Mouse (Mus musculus) limb, embryonic 15.5 days (tissue): ENCODE measurements around the gene Arl1. TPM values are rescaled to one million over a fixed set of nuclear protein-coding genes. Genes with fewer than 3 reads are reported as not detected.

ENCODE experiments used
- ATAC-seq: fragments of 200-750 bp; cut with Nextera tagmentation; 2 replicates; pipeline ENCODE4 v1.8.0; 2017; ENCODE audit warnings: low read depth, moderate TSS enrichment; ENCODE audit not compliant: insufficient number of reproducible peaks, low FRiP score, low TSS enrichment
- H3K27ac ChIP-seq: fragments of 300-500 bp; sonication (generic); 2 replicates; pipeline ENCODE4 v1.5.1; 2015; ENCODE audit warnings: moderate library complexity, mild to moderate bottlenecking, inconsistent platforms
- H3K27me3 ChIP-seq: fragments of 300-500 bp; sonication (generic); 2 replicates; pipeline ENCODE4 v1.6.1; 2015; ENCODE audit warnings: inconsistent platforms
- H3K36me3 ChIP-seq: fragments of 300-500 bp; sonication (generic); 2 replicates; pipeline ENCODE4 v1.6.1; 2015; ENCODE audit warnings: inconsistent platforms
- H3K4me1 ChIP-seq: fragments of 300-500 bp; sonication (generic); 2 replicates; pipeline ENCODE4 v1.6.1; 2015; ENCODE audit warnings: inconsistent platforms
- H3K4me2 ChIP-seq: fragments of 300-500 bp; sonication (generic); 2 replicates; pipeline ENCODE4 v1.6.1; 2015; ENCODE audit warnings: mild to moderate bottlenecking, inconsistent platforms
- H3K4me3 ChIP-seq: fragments of 300-500 bp; sonication (generic); 2 replicates; pipeline ENCODE4 v1.5.1; 2015; ENCODE audit warnings: mild to moderate bottlenecking, inconsistent platforms
- H3K9ac ChIP-seq: fragments of 300-500 bp; sonication (generic); 2 replicates; pipeline ENCODE4 v1.6.1; 2015; ENCODE audit warnings: inconsistent platforms
- H3K9me3 ChIP-seq: fragments of 300-500 bp; sonication (generic); 2 replicates; pipeline ENCODE4 v1.6.1; 2016; ENCODE audit warnings: inconsistent platforms
- WGBS: fragments of 180-500 bp; shearing (Covaris S2); methylation state at CpG from one replicate; pipeline ENCODE4 v1.1.7; 2015; 5-methylcytosine and 5-hydroxymethylcytosine counted together
- polyA plus RNA-seq: library from polyadenylated mRNA; unstranded; fragments of >200 nt; fragmentation: Nextera tagmentation; extraction: Ambion mirVana; gene quantifications from 2 replicates; pipeline ENCODE4 v1.2.1, GENCODE M21; 2015

Arl1 gene
- 247 and 258 TPM in 2 replicates for polyA plus RNA-seq

- peak within 1 kb of the TSS; percentile 75 for H3K4me3 ChIP-seq
- H3K4me2 ChIP-seq = peak within 1 kb of the TSS; percentile 81
- ATAC-seq = peak; percentile 90
Observed at GRCm38 (mm10) chr10:88730571-88731495, at the start of gene Arl1. TSS of gene Arl1 (plus strand) at chr10:88730858.

DNA sequence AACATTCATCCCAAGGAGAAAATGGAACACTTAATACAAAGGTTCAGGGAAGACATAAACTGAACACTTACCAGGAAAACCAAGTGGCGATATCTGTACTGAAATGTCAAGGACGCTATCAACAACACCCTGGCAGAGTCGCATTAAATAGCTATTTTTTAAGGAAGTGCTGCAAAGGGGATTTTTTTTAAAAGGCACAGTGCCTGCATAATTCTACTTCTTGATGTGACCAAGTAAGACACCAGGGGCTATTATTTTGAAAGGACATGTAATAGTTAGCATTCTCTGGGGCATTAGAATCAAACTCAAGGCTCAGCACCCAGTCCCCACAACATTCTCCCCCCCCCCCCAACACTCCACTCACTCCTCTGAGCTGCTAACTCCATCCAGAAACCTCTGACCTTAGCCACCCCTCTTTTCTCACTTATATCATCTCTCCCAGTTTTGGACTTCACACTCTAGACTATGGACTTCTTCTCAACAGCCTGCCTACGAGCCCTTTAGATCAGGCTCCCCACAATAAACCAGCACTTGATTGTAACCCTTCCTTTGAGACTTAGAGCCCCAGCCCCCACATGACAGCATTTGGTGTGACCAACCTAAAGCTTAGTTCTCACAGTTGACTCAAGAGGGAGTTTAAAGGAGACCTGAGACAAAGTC lies 47.6 kb upstream of the Arl1 start:
- WGBS = 73% methylated on average over 4 of the region's 4 CpGs
- Histone ChIP-seq H3K27me3 (no peaks in the 10 kb centered on the region), H3K4me3 (no peak overlapping the region), H3K9me3 (no peaks in the 10 kb centered on the region), H3K9ac (no peak overlapping the region), H3K4me2 (no peak overlapping the region), H3K27ac (no peak overlapping the region), H3K36me3 (no peaks in the 10 kb centered on the region), H3K4me1 (no peaks in the 10 kb centered on the region)
- no peak for ATAC-seq

More at GRCm38 (mm10) chr10:88730571-88731495, at the start of gene Arl1:
- peaks cover 4% of the 10 kb centered on the region; the same call in 1 of the 2 replicates for H3K36me3 ChIP-seq
- peak within 1 kb of the TSS; percentile 96 for H3K9ac ChIP-seq
- H3K27me3 ChIP-seq = no peaks in the 10 kb centered on the region
- H3K27ac ChIP-seq = peak within 1 kb of the TSS; percentile 91
- H3K4me1 ChIP-seq = peaks cover 13% of the 10 kb centered on the region
- H3K9me3 ChIP-seq = no peaks in the 10 kb centered on the region
- under 1% methylated on average over 64 of the region's 65 CpGs for WGBS

- H3K9ac ChIP-seq = no peak within 1 kb of the TSS
- 65% methylated on average over 5 of the region's 5 CpGs for WGBS
Observed at GRCm38 (mm10) chr10:88684925-88685324, 45.7 kb upstream of the Arl1 start, which contains the start of gene Spic. TSS of gene Spic (minus strand) at chr10:88685015.

DNA sequence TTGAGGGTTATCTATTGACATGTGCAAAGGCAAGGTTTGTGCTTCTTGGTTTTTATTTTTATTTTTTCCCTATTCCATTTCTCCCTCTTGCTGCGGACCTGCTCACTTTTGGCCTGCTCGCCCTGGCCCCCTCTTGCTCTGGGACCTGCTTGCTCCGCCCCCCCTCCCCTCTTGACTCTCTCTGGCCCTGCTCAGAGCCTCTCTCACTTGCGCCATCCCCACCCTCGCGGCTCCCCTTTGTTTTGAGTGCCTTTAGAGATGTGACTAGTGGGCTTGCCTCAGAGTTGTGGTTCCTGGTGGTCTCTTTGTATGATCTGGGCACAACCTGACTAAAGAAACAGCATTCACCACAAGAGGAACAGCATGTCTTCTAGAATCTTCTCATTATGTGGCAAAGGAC lies 29.7 kb upstream of the Arl1 start:
- WGBS = 68% methylated on average over 6 of the region's 6 CpGs
- no peak overlapping the region for H3K27ac ChIP-seq
- H3K4me1 ChIP-seq = no peaks in the 10 kb centered on the region
- no peaks in the 10 kb centered on the region for H3K9me3 ChIP-seq
- H3K27me3 ChIP-seq = no peaks in the 10 kb centered on the region
- no peak overlapping the region for H3K4me2 ChIP-seq
- no peaks in the 10 kb centered on the region for H3K36me3 ChIP-seq
- H3K9ac ChIP-seq = no peak overlapping the region
- no peak for ATAC-seq
- no peak overlapping the region for H3K4me3 ChIP-seq

More at GRCm38 (mm10) chr10:88684925-88685324, 45.7 kb upstream of the Arl1 start, which contains the start of gene Spic:
- Histone ChIP-seq H3K36me3 (no peaks in the 10 kb centered on the region), H3K27me3 (no peaks in the 10 kb centered on the region), H3K4me1 (no peaks in the 10 kb centered on the region), H3K27ac (no peak within 1 kb of the TSS), H3K4me2 (no peak within 1 kb of the TSS), H3K9me3 (no peaks in the 10 kb centered on the region), H3K4me3 (no peak within 1 kb of the TSS)
- no peak for ATAC-seq

DNA sequence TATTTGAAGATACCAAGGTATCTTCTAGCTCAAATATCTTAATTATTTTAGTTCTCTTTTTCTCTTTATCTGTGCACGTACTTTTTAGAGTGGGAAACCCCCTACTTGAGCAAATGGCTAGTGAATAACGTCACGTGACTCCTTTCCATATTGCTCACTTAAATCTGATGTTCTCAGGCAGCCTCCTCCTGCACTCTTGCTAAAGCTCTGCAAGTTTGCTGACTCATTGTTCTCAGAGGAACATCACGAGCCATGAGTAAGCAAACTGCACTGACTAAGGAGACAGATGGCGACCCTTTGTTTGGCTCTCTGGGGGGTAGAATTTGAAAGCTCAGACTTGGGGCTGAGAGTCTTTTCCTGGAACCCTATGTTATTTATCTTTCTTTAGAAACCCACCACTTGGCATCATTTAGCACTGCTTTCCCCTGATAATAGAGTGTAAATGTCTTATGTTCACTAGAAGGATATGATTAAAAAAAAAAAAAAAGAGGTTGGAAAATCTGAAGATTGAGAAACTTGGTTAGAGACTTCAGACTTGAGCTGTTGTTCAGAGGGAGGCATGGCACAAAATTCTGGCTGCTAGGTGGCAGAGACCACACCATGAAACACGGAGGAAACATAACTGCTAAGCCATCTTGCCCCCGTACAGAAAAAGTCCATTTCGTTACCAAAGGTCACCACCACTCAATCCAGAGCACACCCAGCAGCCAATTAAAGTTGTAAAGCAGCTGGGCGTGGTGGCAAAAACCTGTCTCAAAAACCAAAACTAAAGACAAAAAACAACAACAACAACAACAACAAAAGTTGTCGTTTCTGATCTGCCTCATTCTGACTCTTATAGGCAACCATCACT lies 21.8 kb upstream of the Arl1 start:
- 54% methylated on average over 10 of the region's 10 CpGs for WGBS

GRCm38 (mm10) chr10:88712359-88712758 lies 18.3 kb upstream of the Arl1 start:
- Histone ChIP-seq H3K36me3 (no peaks in the 10 kb centered on the region), H3K9me3 (no peaks in the 10 kb centered on the region), H3K27me3 (no peaks in the 10 kb centered on the region), H3K4me2 (no peak overlapping the region), H3K27ac (no peak overlapping the region), H3K4me1 (no peaks in the 10 kb centered on the region), H3K4me3 (no peak overlapping the region), H3K9ac (no peak overlapping the region)
- ATAC-seq = no peak
- WGBS = 77% methylated on average over 6 of the region's 6 CpGs

More for the DNA sequence above, 21.8 kb upstream of the Arl1 start:
- H3K9me3 ChIP-seq = no peaks in the 10 kb centered on the region
- H3K36me3 ChIP-seq = no peaks in the 10 kb centered on the region
- H3K4me3 ChIP-seq = no peak overlapping the region
- H3K27me3 ChIP-seq = no peaks in the 10 kb centered on the region
- H3K4me2 ChIP-seq = no peak overlapping the region
- ATAC-seq = no peak
- no peaks in the 10 kb centered on the region for H3K4me1 ChIP-seq
- H3K27ac ChIP-seq = no peak overlapping the region
- H3K9ac ChIP-seq = no peak overlapping the region

GRCm38 (mm10) chr10:88714744-88715143 lies 15.9 kb upstream of the Arl1 start:
- Histone ChIP-seq H3K27me3 (no peaks in the 10 kb centered on the region), H3K9ac (no peak overlapping the region), H3K4me2 (no peak overlapping the region), H3K36me3 (no peaks in the 10 kb centered on the region), H3K9me3 (no peaks in the 10 kb centered on the region), H3K27ac (no peak overlapping the region), H3K4me3 (no peak overlapping the region), H3K4me1 (no peaks in the 10 kb centered on the region)
- WGBS = 85% methylated on average over 4 of the region's 4 CpGs
- no peak for ATAC-seq

DNA sequence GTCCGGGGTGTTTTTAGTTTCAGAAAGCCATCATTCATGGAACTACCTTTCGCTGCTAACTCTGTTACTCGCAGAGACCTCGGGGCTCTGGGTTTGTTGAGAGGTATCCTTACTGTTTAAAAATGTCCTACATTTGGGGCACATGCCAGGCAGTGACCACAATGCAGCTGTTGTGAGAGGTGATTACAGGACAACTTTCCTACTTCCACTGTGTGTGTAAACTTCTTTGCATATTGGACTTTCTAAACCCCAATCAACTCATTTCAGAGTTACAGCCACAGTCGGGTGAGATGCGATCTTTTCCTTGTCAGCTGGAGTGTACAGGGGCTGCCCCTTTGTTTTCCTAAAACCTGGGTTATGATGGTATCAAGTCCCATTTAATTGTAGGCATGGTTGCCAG lies 15.0 kb upstream of the Arl1 start:
- WGBS = 79% methylated on average over 6 of the region's 6 CpGs
- no peak for ATAC-seq
- no peak overlapping the region for H3K27ac ChIP-seq

DNA sequence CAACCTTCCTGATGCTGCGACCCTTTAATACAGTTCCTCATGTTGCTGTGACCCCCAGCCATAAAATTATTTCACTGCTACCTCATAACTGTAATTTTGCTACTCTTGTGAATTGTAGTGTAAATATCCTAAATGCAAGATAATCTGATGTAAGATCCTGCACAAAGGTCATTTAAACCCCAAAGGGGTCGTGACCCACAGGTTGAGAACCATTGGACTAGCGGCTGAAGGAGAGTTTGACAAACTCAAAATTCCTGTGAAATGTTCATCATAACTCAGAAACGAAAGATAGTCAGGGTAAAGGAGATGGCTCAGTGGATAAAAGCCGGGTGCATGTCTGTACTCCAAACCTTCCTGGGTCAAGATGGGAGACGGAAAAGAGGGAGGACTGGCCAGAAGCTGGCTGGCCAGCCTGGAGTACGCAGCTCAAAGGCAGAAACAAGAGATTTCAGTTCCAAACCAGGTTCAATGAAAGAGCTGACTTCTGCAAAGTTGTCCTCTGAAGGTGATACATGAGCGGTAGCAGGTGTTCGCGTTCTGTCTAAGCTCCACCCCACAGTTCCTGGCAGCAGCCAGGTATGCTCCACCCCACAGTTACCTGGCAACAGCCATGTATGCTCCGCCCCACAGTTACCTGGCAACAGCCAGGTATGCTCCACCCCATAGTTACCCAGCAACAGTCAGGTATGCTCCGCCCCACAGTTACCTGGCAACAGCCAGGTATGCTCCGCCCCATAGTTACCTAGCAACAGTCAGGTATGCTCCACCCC lies 13.5 kb upstream of the Arl1 start:
- no peaks in the 10 kb centered on the region for H3K27me3 ChIP-seq
- H3K9ac ChIP-seq = no peak overlapping the region
- H3K4me3 ChIP-seq = no peak overlapping the region
- WGBS = 49% methylated on average over 13 of the region's 13 CpGs
- no peak overlapping the region for H3K4me2 ChIP-seq
- no peaks in the 10 kb centered on the region for H3K36me3 ChIP-seq
- H3K27ac ChIP-seq = no peak overlapping the region
- H3K9me3 ChIP-seq = no peaks in the 10 kb centered on the region
- no peak for ATAC-seq
- no peaks in the 10 kb centered on the region for H3K4me1 ChIP-seq

More for the DNA sequence above, 15.0 kb upstream of the Arl1 start:
- Histone ChIP-seq H3K9ac (no peak overlapping the region), H3K4me2 (no peak overlapping the region), H3K36me3 (no peaks in the 10 kb centered on the region), H3K4me1 (no peaks in the 10 kb centered on the region), H3K4me3 (no peak overlapping the region), H3K9me3 (no peaks in the 10 kb centered on the region), H3K27me3 (no peaks in the 10 kb centered on the region)

- 47% methylated on average over 2 of the region's 2 CpGs for WGBS
- H3K4me3 ChIP-seq = no peak overlapping the region
Observed at GRCm38 (mm10) chr10:88717756-88718025, 13.0 kb upstream of the Arl1 start.

DNA sequence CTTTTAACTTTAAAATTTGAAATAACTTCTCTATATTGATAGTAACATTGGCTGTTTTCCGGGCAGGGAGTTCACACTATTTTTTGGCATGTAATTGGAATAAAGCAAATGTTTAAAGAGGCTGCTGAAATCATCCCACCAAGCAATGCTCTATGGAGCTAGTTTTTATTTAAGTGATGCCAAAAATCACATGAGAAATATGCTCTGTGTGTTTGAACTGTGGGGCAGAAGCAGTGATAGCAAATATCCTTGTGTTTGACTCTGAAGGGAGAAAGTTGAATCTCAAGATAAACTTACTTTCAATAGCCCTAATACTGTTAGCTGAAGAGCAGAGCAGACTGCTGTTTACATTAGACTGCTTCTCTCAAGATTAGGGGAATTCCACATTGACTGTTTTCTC lies 11.0 kb upstream of the Arl1 start:
- no peaks in the 10 kb centered on the region for H3K4me1 ChIP-seq
- no peaks in the 10 kb centered on the region for H3K36me3 ChIP-seq
- ATAC-seq = no peak
- 79% methylated on average over 1 of the region's 1 CpGs for WGBS
- no peak overlapping the region for H3K9ac ChIP-seq
- H3K9me3 ChIP-seq = no peaks in the 10 kb centered on the region
- H3K27me3 ChIP-seq = no peaks in the 10 kb centered on the region
- H3K27ac ChIP-seq = no peak overlapping the region
- no peak overlapping the region for H3K4me2 ChIP-seq
- no peak overlapping the region for H3K4me3 ChIP-seq

More at GRCm38 (mm10) chr10:88717756-88718025, 13.0 kb upstream of the Arl1 start:
- H3K9ac ChIP-seq = no peak overlapping the region
- no peak overlapping the region for H3K27ac ChIP-seq
- H3K9me3 ChIP-seq = no peaks in the 10 kb centered on the region
- H3K4me1 ChIP-seq = no peaks in the 10 kb centered on the region
- no peak for ATAC-seq
- no peaks in the 10 kb centered on the region for H3K36me3 ChIP-seq
- H3K4me2 ChIP-seq = no peak overlapping the region
- no peaks in the 10 kb centered on the region for H3K27me3 ChIP-seq
